Mouse (Mus musculus) ES-E14 (cell line): ENCODE data around the gene Fbxo21. TPM values are rescaled to one million over a fixed set of nuclear protein-coding genes. Genes with fewer than 3 reads are reported as not detected.

ENCODE experiments used
- DNase-seq: peaks from one replicate; pipeline ENCODE4 v3.0.0-alpha.2; 2013; ENCODE audit warnings: low read depth, low spot score
- H3K27ac ChIP-seq: 2 replicates; pipeline ENCODE4 v1.5.1; 2012; ENCODE audit warnings: low read depth, mild to moderate bottlenecking, low read length, moderate library complexity, mixed read lengths; ENCODE audit not compliant: poor library complexity, insufficient read depth, severe bottlenecking
- H3K36me3 ChIP-seq: 2 replicates; pipeline ENCODE4 v1.6.1; 2012; ENCODE audit warnings: mild to moderate bottlenecking, low read length, moderate library complexity, mixed read lengths; ENCODE audit not compliant: control insufficient read depth, poor library complexity, insufficient read depth, severe bottlenecking
- H3K4me1 ChIP-seq, 2 experiments: fragments of 150-350 bp in 1 of 2; sonication (generic) in 1 of 2; 2 replicates each; pipeline ENCODE4 v1.6.1; 2012; ENCODE audit warnings: low read length in 2 of 2, mild to moderate bottlenecking in 1 of 2, mixed read lengths in 1 of 2; ENCODE audit not compliant: control insufficient read depth in 2 of 2, insufficient read depth in 2 of 2, poor library complexity in 1 of 2
- H3K4me3 ChIP-seq, 2 experiments: fragments of 150-350 bp in 1 of 2; sonication (generic) in 1 of 2; 2 replicates each; pipeline ENCODE4 v1.5.1; 2012; ENCODE audit warnings: low read length in 2 of 2, low read depth in 1 of 2, mild to moderate bottlenecking in 1 of 2, mixed read lengths in 1 of 2; ENCODE audit not compliant: insufficient read depth in 1 of 2, poor library complexity in 1 of 2, severe bottlenecking in 1 of 2
- H3K9ac ChIP-seq: 2 replicates; pipeline ENCODE4 v1.6.1; 2012; ENCODE audit warnings: low read depth, mild to moderate bottlenecking, low read length, mixed read lengths; ENCODE audit not compliant: poor library complexity, insufficient read depth, severe bottlenecking
- H3K9me3 ChIP-seq: fragments of 150-350 bp; sonication (generic); 2 replicates; pipeline ENCODE4 v1.6.1; 2012; ENCODE audit warnings: low read depth, mild to moderate bottlenecking, low read length; ENCODE audit not compliant: control insufficient read depth, insufficient read depth
- CHD2 ChIP-seq: IDR thresholded peaks from 2 replicates; pipeline ENCODE4 v1.6.1; 2014; ENCODE audit warnings: mild to moderate bottlenecking, low read depth, low read length, inconsistent platforms
- HCFC1 ChIP-seq: IDR thresholded peaks from 2 replicates; pipeline ENCODE4 v1.6.1; 2012; ENCODE audit warnings: low read length, inconsistent platforms, borderline replicate concordance; ENCODE audit not compliant: insufficient read depth
- MAFK ChIP-seq: IDR thresholded peaks from 2 replicates; pipeline ENCODE4 v1.6.1; 2014; ENCODE audit warnings: mild to moderate bottlenecking, low read depth, low read length, inconsistent platforms; ENCODE audit not compliant: insufficient read depth
- ZC3H11A ChIP-seq: IDR thresholded peaks from 2 replicates; pipeline ENCODE4 v1.6.1; 2012; ENCODE audit warnings: low read depth, mild to moderate bottlenecking, inconsistent platforms, low read length, borderline replicate concordance
- ZNF384 ChIP-seq: IDR thresholded peaks from 2 replicates; pipeline ENCODE4 v1.6.1; 2012; ENCODE audit warnings: low read depth, low read length, inconsistent platforms
- in situ Hi-C, 2 experiments: fragments of 600-800 bp; cut with MboI; formaldehyde crosslinking; loops; one replicate each; pipeline ENCODE4 v1.15.1; 2025; ENCODE audit warnings: low sequenced_read_pairs in 2 of 2, inconsistent platforms in 1 of 2; ENCODE audit not compliant: unreplicated experiment in 2 of 2
- total RNA-seq: library from RNA; depleted of rRNA; stranded (reverse); fragments of 300-350 nt; gene quantifications from 2 replicates; pipeline ENCODE4 v1.2.3, GENCODE M21; 2012

Gene Fbxo21
- total RNA-seq, 1 experiment: 23.2 TPM

DNA sequence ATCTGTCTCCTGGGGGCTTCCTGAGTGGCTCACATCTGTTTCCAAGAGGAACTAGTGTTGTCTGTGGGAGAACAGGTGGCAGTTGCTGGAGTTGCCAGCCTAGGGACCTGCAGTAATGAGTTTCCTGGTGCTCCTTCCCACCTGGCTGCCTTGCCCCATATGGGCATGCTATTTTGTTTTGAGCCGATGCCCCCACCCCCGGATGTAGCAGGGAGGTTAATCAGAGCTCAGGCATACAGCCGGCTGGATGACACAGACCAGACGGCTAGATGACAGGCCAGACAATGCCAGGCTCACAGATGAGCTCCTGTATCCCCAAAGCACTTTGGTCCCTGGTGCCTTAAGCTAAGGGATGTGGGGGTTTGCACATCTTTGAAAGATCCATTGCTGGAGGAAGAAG, 56.8 kb downstream of the Fbxo21 start:
- no peak for TF ChIP-seq ZC3H11A
- TF ChIP-seq CHD2: no peak
- TF ChIP-seq ZNF384: no peak
- TF ChIP-seq HCFC1: no peak
- TF ChIP-seq MAFK: no peak
- in situ Hi-C loops: no loop called here
- Histone ChIP-seq H3K9me3 (no peaks in the 10 kb centered on the region), H3K9ac (no peak overlapping the region), H3K36me3 (no peaks in the 10 kb centered on the region), H3K4me3 (no peak overlapping the region), H3K27ac (no peak overlapping the region), H3K4me1 (peaks cover 5 to 26% of the 10 kb centered on the region in 2 experiments)
- no peak for DNase-seq

DNA sequence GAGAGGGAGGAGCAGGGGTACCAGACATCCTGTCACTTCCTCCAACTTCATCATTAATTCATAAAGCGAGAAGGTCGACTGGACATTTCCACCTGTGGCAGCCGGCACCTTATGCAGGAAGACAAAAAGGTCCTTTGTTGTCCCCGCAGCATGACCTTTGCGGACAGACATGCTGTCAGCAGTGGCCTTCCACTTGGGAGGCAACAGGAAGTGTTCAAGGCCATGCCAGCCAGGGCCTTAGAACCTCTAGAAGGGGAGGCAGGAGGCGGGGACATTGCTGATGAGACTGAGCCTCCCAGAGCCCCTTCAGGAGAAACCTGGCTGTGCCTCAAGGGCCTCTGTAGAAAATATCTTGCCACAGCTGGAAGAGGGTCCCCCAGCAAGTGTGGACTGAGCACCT, 57.2 kb downstream of the Fbxo21 start:
- Histone ChIP-seq H3K27ac (no peak overlapping the region), H3K4me3 (no peak overlapping the region), H3K9me3 (no peaks in the 10 kb centered on the region), H3K9ac (no peak overlapping the region), H3K36me3 (no peaks in the 10 kb centered on the region), H3K4me1 (peaks cover 7 to 26% of the 10 kb centered on the region in 2 experiments)
- TF ChIP-seq MAFK (no peak), CHD2 (no peak), HCFC1 (no peak), ZNF384 (no peak), ZC3H11A (no peak)
- in situ Hi-C loops: no loop called here
- no peak for DNase-seq

DNA sequence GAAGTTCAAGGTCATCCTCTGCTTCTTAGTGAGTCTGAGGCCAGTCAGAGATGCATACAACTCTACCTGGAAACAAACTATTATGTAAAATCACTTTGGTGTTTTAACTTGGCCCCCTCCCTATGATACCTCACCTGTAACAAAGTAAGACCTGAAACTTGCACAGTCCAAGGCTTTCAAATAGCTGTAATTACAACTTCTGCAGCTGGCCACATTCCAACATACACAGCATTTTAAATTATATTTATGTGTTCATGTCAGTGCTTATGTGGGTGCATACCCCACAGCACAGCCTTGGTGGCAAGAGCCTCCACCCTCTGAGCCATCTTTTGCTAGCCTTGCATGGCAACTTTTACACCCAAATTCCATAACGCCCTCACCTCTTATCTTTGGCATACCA, 58.1 kb downstream of the Fbxo21 start:
- Histone ChIP-seq H3K9ac (no peak overlapping the region), H3K27ac (no peak overlapping the region), H3K36me3 (no peaks in the 10 kb centered on the region), H3K9me3 (no peaks in the 10 kb centered on the region), H3K4me3 (no peak overlapping the region), H3K4me1 (peaks cover 7 to 28% of the 10 kb centered on the region in 2 experiments)
- TF ChIP-seq CHD2: no peak
- TF ChIP-seq ZC3H11A: no peak
- in situ Hi-C loops: no loop called here
- DNase-seq: no peak

DNA sequence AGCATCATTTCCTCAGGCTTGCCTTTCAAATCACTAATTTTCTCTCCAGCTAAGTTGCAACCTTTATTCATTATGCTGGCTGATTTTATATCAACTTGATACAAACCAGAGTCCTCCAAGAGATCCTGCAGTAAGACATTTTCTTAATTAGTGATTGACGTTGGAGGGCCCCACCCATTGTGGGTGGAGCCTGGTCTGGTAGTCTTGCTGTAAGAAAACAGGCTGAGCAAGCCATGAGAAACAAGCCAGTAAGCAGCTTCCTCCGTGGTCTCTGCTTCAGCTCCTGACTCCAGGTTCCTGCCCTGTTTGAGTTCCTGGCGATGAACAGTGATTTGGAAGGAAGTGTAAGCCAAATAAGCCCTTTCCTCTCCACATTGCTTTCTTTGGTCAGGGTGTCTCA, 59.3 kb downstream of the Fbxo21 start:
- H3K9ac ChIP-seq: no peak overlapping the region
- no peak overlapping the region for H3K27ac ChIP-seq
- DNase-seq: no peak
- in situ Hi-C loops: no loop called here
- no peak for TF ChIP-seq MAFK
- no peak for TF ChIP-seq HCFC1
- no peaks in the 10 kb centered on the region for H3K36me3 ChIP-seq
- H3K4me3 ChIP-seq: peak overlapping the region; percentile 6 to 34; a peak in 2 of 4 replicates
- H3K9me3 ChIP-seq: no peaks in the 10 kb centered on the region
- peaks cover 7 to 28% of the 10 kb centered on the region in 2 experiments for H3K4me1 ChIP-seq

DNA sequence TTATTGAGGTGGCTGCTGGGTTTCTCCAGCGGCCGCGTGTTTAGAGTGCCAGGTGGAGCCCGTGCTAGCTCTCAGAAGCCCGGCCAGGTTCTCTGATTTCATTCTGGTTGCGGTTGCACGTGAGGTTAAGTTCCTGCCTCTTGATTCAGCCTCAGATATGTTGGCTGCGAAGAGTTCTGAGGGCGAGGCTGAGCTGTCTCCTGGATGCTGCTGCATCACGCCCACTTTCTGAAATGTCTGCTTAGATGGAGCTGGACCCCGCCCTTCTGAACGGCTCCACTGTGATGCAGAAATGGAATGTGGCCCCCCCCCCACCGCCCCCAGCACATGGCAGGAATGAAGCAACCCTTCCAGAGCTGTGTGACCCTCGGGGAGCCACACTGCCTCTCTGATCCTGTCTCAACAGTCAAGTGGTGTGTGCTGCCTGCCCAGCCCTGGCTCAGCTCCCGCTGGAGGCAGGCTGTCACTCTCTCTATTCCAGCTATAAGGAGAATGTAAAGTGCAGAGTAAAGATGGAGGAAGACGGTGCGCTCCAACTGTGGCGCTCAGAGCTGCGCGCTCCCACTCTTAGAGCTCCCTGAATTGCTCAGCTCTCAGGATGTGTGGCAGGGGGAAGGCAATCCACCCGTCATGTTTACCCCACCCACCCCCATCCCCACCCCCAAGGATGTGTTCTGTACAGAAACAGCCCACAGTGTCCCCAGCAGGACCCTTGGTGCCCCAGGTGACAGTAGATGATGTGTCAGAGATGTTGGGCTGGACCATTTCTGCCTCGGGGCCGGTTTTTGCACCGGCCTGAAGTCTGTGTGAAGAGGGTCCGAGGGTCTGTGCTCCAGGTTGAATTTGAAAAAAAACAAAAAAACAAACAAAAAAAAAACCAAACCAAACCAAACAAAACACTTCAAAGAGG, 60.6 kb downstream of the Fbxo21 start:
- Histone ChIP-seq H3K27ac (peak overlapping the region; percentile 2; the same call in 1 of the 2 replicates), H3K9ac (no peak overlapping the region; the same call in 1 of the 2 replicates), H3K4me1 (peaks cover 7 to 22% of the 10 kb centered on the region in 2 experiments), H3K36me3 (no peaks in the 10 kb centered on the region), H3K9me3 (no peaks in the 10 kb centered on the region), H3K4me3 (peak overlapping the region; percentile 24 to 39; a peak in 3 of 4 replicates)
- no peak for TF ChIP-seq CHD2
- no peak for TF ChIP-seq ZC3H11A
- in situ Hi-C loops: no loop called here
- DNase-seq: no peak
